Mouse (Mus musculus) brown adipose tissue, adult 24 weeks (tissue): Measurements from ENCODE around the gene Pot1a. TPM values are rescaled to one million over a fixed set of nuclear protein-coding genes. Genes with fewer than 3 reads are reported as not detected.

ENCODE experiments used
- polyA plus RNA-seq: library from polyadenylated mRNA; stranded (reverse); fragments of >200 nt; gene quantifications from 2 replicates; pipeline ENCODE4 v1.2.4, GENCODE M21; 2012; ENCODE audit not compliant: missing spikeins, insufficient read depth, insufficient read length

Pot1a gene
- polyA plus RNA-seq, 1 experiment, result 4.7 TPM

Other genes starting within 250 kb of the Pot1a start
- not detected in 2 replicates for gene Gpr37, start 118.5 kb downstream of the Pot1a start, polyA plus RNA-seq